ENCODE assay signal across 8 mouse cellular contexts in the genomic region with DNA sequence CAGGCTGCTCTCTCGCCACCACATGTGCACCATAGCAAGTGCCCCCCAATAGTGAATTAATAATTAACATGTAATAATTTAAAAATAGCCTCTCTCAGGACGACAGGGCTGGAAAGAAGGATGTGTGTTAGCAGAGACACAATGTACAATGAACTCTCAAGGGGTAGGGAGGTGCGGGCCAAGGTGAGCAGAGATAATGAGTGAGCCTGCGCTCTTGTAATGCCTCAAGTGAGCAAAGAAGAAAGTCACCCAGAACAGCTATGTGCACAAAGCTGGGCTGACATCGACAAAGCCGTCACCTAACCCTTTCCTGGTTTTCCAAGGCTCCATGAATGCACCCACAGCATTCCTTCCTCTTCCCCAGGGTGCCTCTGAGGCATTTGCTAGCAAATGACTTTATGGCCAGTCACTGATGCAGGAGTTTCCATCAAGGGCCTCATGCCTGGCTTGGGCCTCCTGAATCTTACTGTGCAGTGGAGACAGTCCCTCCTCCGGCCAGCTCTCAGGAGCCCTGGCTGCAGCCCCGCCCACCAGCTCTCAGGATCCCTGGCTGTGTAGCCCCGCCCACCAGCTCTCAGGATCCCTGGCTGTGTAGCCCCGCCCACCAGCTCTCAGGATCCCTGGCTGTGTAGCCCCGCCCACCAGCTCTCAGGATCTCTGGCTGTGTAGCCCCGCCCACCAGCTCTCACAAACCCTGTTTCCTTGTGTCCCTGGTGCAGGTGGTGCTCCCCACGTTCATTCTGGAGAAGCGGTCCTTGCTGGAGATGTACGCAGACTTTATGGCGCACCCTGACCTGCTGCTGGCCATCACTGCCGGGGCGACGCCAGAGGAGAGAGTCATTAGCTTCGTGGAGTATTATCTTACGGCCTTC.
DNase-seq lines count a peak whose midpoint lies in the region; ATAC-seq and TF ChIP-seq lines count a peak whose summit lies in the region.

No protein-coding gene starts in this region.

- no peaks in the 10 kb centered on the region; the same call in 1 of the 2 replicates for H3K27me3 ChIP-seq in midbrain, embryonic 10.5 days (ENCODE audit: low read depth, poor library complexity, severe bottlenecking)
- no peaks in the 10 kb centered on the region for H3K27me3 ChIP-seq in midbrain, postnatal 0 days (ENCODE audit: insufficient read depth, low read length)
- H3K27me3 ChIP-seq in forebrain, embryonic 13.5 days: no peaks in the 10 kb centered on the region
- H3K27me3 ChIP-seq in cerebellum, adult 2 months (ENCODE audit: control insufficient read depth, insufficient read depth, low read length): no peaks in the 10 kb centered on the region

- H3K27ac ChIP-seq in midbrain, embryonic 10.5 days (replicated peaks): 0 out of 2 replicates have a peak overlapping the region, but pooled peaks have one; percentile 42
- no peak overlapping the region for H3K27ac ChIP-seq in midbrain, postnatal 0 days (ENCODE audit: low read depth, low read length)
- no peak overlapping the region for H3K27ac ChIP-seq in forebrain, embryonic 13.5 days
- H3K27ac ChIP-seq in cerebellum, adult 2 months (ENCODE audit: insufficient read depth, low read length): no peak overlapping the region
- H3K27ac ChIP-seq in left cerebral cortex, adult 2 months: no peak overlapping the region

- 27% methylated on average over 21 of the region's 21 CpGs for WGBS in midbrain, embryonic 10.5 days
- WGBS in midbrain, postnatal 0 days: 41% methylated on average over 20 of the region's 21 CpGs
- WGBS in forebrain, embryonic 13.5 days: 28% methylated on average over 21 of the region's 21 CpGs
- WGBS in cerebellum, adult 2 months: 57% methylated on average over 21 of the region's 21 CpGs

- H3K36me3 ChIP-seq in midbrain, embryonic 10.5 days: no peaks in the 10 kb centered on the region
- no peaks in the 10 kb centered on the region for H3K36me3 ChIP-seq in midbrain, postnatal 0 days (ENCODE audit: insufficient read depth, low read length)
- H3K36me3 ChIP-seq in forebrain, embryonic 13.5 days (ENCODE audit: poor library complexity, severe bottlenecking): no peaks in the 10 kb centered on the region

- no peak overlapping the region for H3K9ac ChIP-seq in midbrain, postnatal 0 days (replicated peaks; ENCODE audit: low read length, poor library complexity, severe bottlenecking)
- no peak overlapping the region for H3K9ac ChIP-seq in forebrain, embryonic 13.5 days

- intact Hi-C loops in left cerebral cortex, adult 2 months (cut with DNase I): no loop called here

- TF ChIP-seq POLR2A in cerebellum, adult 2 months (IDR thresholded peaks at IDR 0.05; ENCODE audit: borderline replicate concordance, insufficient read depth, low read length): no peak

- H3K9me3 ChIP-seq in midbrain, embryonic 10.5 days (replicated peaks): no peaks in the 10 kb centered on the region
- no peaks in the 10 kb centered on the region for H3K9me3 ChIP-seq in midbrain, postnatal 0 days (ENCODE audit: low read length)
- H3K9me3 ChIP-seq in forebrain, embryonic 13.5 days (replicated peaks): peaks cover 5% of the 10 kb centered on the region; the same call in 1 of the 2 replicates

- ATAC-seq in midbrain, postnatal 0 days (ENCODE audit: low FRiP score): no peak
- ATAC-seq in forebrain, embryonic 13.5 days: peak; percentile 59; the same call in 1 of the 2 replicates

- no peak for TF ChIP-seq CTCF in midbrain, postnatal 0 days (IDR thresholded peaks at IDR 0.05)
- TF ChIP-seq CTCF in cerebellum, adult 2 months (IDR thresholded peaks at IDR 0.05; ENCODE audit: borderline replicate concordance, insufficient read depth, low read depth, low read length): no peak
- TF ChIP-seq CTCF in left cerebral cortex, adult 2 months (IDR thresholded peaks at IDR 0.05): no peak

- peak; percentile 52 for DNase-seq in midbrain, embryonic 10.5 days (ENCODE audit: low spot score)
- no peak for DNase-seq in midbrain, postnatal 0 days (ENCODE audit: low spot score)
- DNase-seq in liver: peak; percentile 82
- DNase-seq in retina, embryonic 14.5 days (ENCODE audit: low spot score): peak; percentile 71
- no peak for DNase-seq in cerebellum, adult 2 months
- no peak for DNase-seq in urinary bladder, postnatal 25 days (ENCODE audit: low spot score)
- DNase-seq in left cerebral cortex, adult 2 months (ENCODE audit: extremely low spot score in 1 of 2, low spot score in 2 of 2): no peak

- peak overlapping the region; percentile 37 for H3K4me3 ChIP-seq in midbrain, embryonic 10.5 days
- H3K4me3 ChIP-seq in midbrain, postnatal 0 days (ENCODE audit: low read depth, low read length): no peak overlapping the region
- H3K4me3 ChIP-seq in forebrain, embryonic 13.5 days: no peak overlapping the region
- no peak overlapping the region for H3K4me3 ChIP-seq in cerebellum, adult 2 months (replicated peaks; ENCODE audit: insufficient read depth, low read depth, low read length)
- H3K4me3 ChIP-seq in left cerebral cortex, adult 2 months: no peak overlapping the region

- H3K4me2 ChIP-seq in midbrain, postnatal 0 days (ENCODE audit: low read depth, low read length, poor library complexity, severe bottlenecking): no peak overlapping the region
- peak overlapping the region; percentile 22 for H3K4me2 ChIP-seq in forebrain, embryonic 13.5 days

- peaks cover 30% of the 10 kb centered on the region for H3K4me1 ChIP-seq in midbrain, embryonic 10.5 days
- no peaks in the 10 kb centered on the region for H3K4me1 ChIP-seq in midbrain, postnatal 0 days (ENCODE audit: insufficient read depth, low read length)
- H3K4me1 ChIP-seq in forebrain, embryonic 13.5 days: peaks cover 17% of the 10 kb centered on the region
- H3K4me1 ChIP-seq in cerebellum, adult 2 months (ENCODE audit: control insufficient read depth, insufficient read depth, low read length): no peaks in the 10 kb centered on the region; the same call in 1 of the 2 replicates

Comparison
In these comparisons a context has a peak if more than half of its experiments do, and no peak if none do; other contexts are left out.
1. DNase-seq: peak in midbrain, embryonic 10.5 days (single experiment), liver (single experiment) and retina, embryonic 14.5 days (single experiment); none in midbrain, postnatal 0 days (single experiment), cerebellum, adult 2 months (0 of 2), urinary bladder, postnatal 25 days (single experiment) and left cerebral cortex, adult 2 months (0 of 2).